Mouse (Mus musculus): Measurements from ENCODE around the gene Gm8126. TPM values are rescaled to one million over a fixed set of nuclear protein-coding genes. Genes with fewer than 3 reads are reported as not detected.

Gene Gm8126
- total RNA-seq, 2 experiments from 2014 or later = not detected

Other genes starting within 250 kb of the Gm8126 start
- gene Gm10376, start 243.0 kb upstream of the Gm8126 start, total RNA-seq (2021) = not detected
- gene Gm8094, start 182.0 kb upstream of the Gm8126 start, total RNA-seq (2021) = not detected
- gene Gm8104, start 158.0 kb upstream of the Gm8126 start, total RNA-seq (2021) = under 1 TPM in 1 of 2 experiments, not detected in 1; 0.64 TPM
- gene Gm7233, start 78.8 kb upstream of the Gm8126 start, total RNA-seq (2021) = under 1 TPM in 1 of 2 experiments, not detected in 1; 0.62 TPM
- gene Gm8122, start 23.3 kb upstream of the Gm8126 start, total RNA-seq (2021) = not detected
- gene Gm9732, start 16.4 kb downstream of the Gm8126 start, total RNA-seq (2021) = not detected
- gene Gm8127, start 35.2 kb downstream of the Gm8126 start, total RNA-seq (2021) = not detected
- 1 to 10 TPM in 1 of 2 experiments, not detected in 1; 1.8 TPM for gene 1700001F09Rik, start 89.2 kb downstream of the Gm8126 start, total RNA-seq (2021)
- gene Gm8138, start 157.7 kb downstream of the Gm8126 start, total RNA-seq (2021) = not detected

Data from left cerebral cortex, postnatal 10 days (tissue).